Mouse (Mus musculus) ES-Bruce4 (cell line): Measurements from ENCODE around the gene Galnt6. TPM values are rescaled to one million over a fixed set of nuclear protein-coding genes. Genes with fewer than 3 reads are reported as not detected.

Experiments
- H3K27ac ChIP-seq: 2 replicates; pipeline ENCODE4 v1.5.1; 2012; ENCODE audit warnings: low read length, inconsistent platforms; ENCODE audit not compliant: insufficient read depth
- H3K27me3 ChIP-seq: 2 replicates; pipeline ENCODE4 v1.6.1; 2012; ENCODE audit warnings: mild to moderate bottlenecking, low read length, inconsistent platforms; ENCODE audit not compliant: control insufficient read depth, poor library complexity, insufficient read depth, severe bottlenecking
- H3K36me3 ChIP-seq: 2 replicates; pipeline ENCODE4 v1.6.1; 2012; ENCODE audit warnings: inconsistent platforms, mild to moderate bottlenecking, low read length, moderate library complexity; ENCODE audit not compliant: control insufficient read depth, poor library complexity, insufficient read depth, severe bottlenecking
- H3K4me1 ChIP-seq: one replicate; pipeline ENCODE4 v1.8.1; 2011; ENCODE audit warnings: low read length; ENCODE audit not compliant: control insufficient read depth, insufficient read depth
- H3K4me3 ChIP-seq: 2 replicates; pipeline ENCODE4 v1.5.1; 2011; ENCODE audit warnings: low read depth, mild to moderate bottlenecking, low read length
- H3K9ac ChIP-seq: 2 replicates; pipeline ENCODE4 v1.6.1; 2012; ENCODE audit warnings: low read depth, mild to moderate bottlenecking, inconsistent platforms; ENCODE audit not compliant: poor library complexity, severe bottlenecking
- H3K9me3 ChIP-seq: replicated peaks from 2 replicates; pipeline ENCODE4 v1.6.1; 2012; ENCODE audit warnings: mild to moderate bottlenecking, low read length, inconsistent platforms; ENCODE audit not compliant: control insufficient read depth, poor library complexity, insufficient read depth, severe bottlenecking
- CTCF ChIP-seq: IDR thresholded peaks from one replicate; pipeline ENCODE4 v1.8.1; 2011; ENCODE audit warnings: low read depth, low read length
- EP300 ChIP-seq: IDR thresholded peaks from 2 replicates; pipeline ENCODE4 v1.6.1; 2011; ENCODE audit warnings: low read depth, low read length; ENCODE audit not compliant: insufficient read depth
- POLR2A ChIP-seq: IDR thresholded peaks from one replicate; pipeline ENCODE4 v1.8.1; 2011; ENCODE audit warnings: low read length; ENCODE audit not compliant: insufficient read depth
- polyA plus RNA-seq: library from polyadenylated mRNA; stranded (reverse); fragments of >200 nt; gene quantifications from 2 replicates; pipeline ENCODE4 v1.2.4, GENCODE M21; 2011; ENCODE audit warnings: low read depth; ENCODE audit not compliant: missing spikeins, insufficient read depth, insufficient read length

Galnt6 gene
- polyA plus RNA-seq, 1 experiment: 28.1 TPM

DNA sequence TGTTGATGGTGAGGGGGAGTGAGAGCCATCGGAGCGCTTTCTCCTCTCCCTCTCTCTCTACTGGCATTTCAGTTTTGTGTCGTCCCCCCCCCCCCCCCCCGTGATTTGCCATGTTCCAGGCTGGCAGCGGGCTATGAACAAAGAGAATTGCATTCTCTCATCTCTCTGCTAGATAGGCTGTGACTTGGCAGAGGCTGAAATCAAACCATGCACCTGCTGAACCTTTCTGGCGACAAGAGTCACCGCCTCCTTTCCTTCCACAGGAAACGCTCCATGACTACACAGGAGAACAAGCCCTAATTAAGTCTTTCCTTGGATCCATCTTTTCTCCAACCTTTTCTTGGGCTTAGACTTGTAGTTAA, 26.3 kb upstream of the Galnt6 start:
- TF ChIP-seq POLR2A: no peak
- no peak for TF ChIP-seq EP300
- no peak for TF ChIP-seq CTCF
- H3K4me3 ChIP-seq: no peak overlapping the region
- H3K36me3 ChIP-seq: no peaks in the 10 kb centered on the region
- H3K4me1 ChIP-seq: peaks cover 8% of the 10 kb centered on the region
- H3K9me3 ChIP-seq: no peaks in the 10 kb centered on the region
- H3K27me3 ChIP-seq: no peaks in the 10 kb centered on the region
- peak overlapping the region; percentile 49; the same call in 1 of the 2 replicates for H3K9ac ChIP-seq
- H3K27ac ChIP-seq: no peak overlapping the region

DNA sequence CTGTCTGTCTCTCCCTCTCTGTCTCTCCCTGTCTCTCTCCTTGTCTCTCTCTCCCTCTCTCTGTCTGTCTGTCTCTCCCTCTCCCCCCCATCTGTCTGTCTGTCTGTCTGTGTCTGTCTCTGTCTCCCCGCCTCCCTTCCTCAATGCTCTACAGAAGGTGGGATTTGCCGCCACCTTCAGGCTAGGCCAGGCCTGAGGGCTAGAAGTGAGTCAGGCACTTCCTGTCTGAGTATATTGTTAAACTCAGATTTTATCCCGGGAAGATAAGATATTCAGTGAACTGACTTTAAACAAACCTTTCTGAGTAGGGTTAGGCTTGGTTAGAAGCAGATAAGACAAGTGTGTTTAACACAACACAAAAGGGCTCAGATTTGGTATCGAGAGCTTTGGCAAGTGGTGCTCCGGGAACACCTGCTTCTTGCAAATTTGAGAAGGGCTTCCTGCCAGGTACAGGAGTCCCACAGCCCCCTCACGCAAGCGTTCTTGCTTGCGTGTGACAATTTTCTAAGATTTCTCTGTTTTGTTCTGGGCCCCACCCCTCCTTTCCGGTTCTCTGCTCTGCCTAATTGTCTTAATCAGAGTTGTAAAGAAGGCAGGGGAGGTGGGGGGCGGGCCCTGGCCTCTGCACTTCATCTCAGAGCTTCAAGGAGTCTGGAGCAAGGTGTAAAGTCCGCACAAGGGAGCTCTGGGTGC, 25.8 kb upstream of the Galnt6 start:
- Histone ChIP-seq H3K27me3 (no peaks in the 10 kb centered on the region), H3K27ac (no peak overlapping the region), H3K4me3 (no peak overlapping the region), H3K4me1 (peaks cover 8% of the 10 kb centered on the region), H3K9me3 (no peaks in the 10 kb centered on the region), H3K36me3 (no peaks in the 10 kb centered on the region), H3K9ac (peak overlapping the region; percentile 49; the same call in 1 of the 2 replicates)
- no peak for TF ChIP-seq EP300
- no peak for TF ChIP-seq POLR2A
- peak; percentile 78 for TF ChIP-seq CTCF

DNA sequence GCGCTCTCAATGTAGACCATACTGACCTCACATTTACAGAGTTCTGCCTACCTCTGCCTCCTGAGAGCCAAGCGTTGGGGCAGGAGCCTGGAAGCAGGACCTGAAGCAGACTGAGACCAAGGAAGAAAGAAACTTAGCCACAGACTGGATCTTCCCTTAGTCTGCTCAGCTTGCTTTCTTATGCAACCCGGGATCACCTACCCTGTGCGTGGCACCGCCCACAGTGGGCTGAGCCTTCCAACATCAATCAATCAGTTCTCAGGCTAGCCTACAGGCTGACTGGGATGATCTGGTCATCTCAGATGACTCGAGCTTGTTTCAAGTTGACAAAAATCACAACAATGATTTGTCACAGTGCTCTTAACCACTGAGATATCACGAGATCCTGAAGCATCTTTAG, 24.9 kb upstream of the Galnt6 start:
- no peaks in the 10 kb centered on the region for H3K36me3 ChIP-seq
- no peak overlapping the region for H3K4me3 ChIP-seq
- peak overlapping the region; percentile 28 for H3K27ac ChIP-seq
- TF ChIP-seq POLR2A (peak; percentile 56), CTCF (no peak)
- H3K9me3 ChIP-seq: no peaks in the 10 kb centered on the region
- H3K27me3 ChIP-seq: no peaks in the 10 kb centered on the region
- H3K9ac ChIP-seq: no peak overlapping the region
- H3K4me1 ChIP-seq: peaks cover 8% of the 10 kb centered on the region

DNA sequence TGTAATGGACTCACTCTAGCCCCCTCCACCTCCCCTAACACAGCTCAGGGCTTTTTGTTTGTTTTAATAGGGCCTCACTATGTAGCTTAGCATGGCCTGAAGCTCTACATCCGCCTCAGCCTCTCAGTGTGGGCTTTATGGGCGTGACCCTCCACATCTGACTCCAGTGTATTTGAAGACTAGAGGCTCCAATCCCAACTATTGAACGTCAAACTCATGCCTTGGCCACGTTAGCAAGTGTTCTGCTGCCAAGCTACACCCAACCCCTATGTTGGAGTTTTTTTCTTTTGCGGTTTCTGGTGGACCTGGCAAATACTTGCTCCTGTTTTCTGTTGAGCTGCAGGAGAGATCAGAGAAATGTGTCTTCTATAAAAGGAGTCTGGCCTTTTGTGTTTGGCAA, 23.9 kb upstream of the Galnt6 start:
- no peaks in the 10 kb centered on the region for H3K9me3 ChIP-seq
- no peak overlapping the region for H3K4me3 ChIP-seq
- TF ChIP-seq EP300 (no peak), CTCF (no peak), POLR2A (no peak)
- no peak overlapping the region for H3K9ac ChIP-seq
- H3K27me3 ChIP-seq: no peaks in the 10 kb centered on the region
- H3K4me1 ChIP-seq: peaks cover 8% of the 10 kb centered on the region
- no peaks in the 10 kb centered on the region for H3K36me3 ChIP-seq
- no peak overlapping the region for H3K27ac ChIP-seq

DNA sequence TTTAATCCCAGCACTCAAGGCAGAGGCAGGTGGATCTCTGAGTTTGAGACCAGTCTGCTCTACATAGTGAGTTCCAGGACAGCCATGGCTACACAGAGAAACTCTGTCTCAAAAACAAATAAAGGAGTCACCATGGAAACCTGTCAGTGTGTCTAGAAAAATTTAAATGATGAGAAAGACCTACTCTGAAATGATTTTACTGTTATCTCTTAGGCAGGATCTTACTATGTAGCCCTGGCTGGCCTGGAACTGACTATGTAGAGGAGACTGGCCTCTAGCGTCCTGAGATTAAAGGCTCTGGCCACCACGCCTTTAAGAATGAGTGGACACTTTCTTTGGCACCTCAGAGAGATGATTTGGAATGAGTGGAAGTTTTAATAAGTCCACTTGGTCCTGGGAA, 23.3 kb upstream of the Galnt6 start:
- no peak overlapping the region for H3K27ac ChIP-seq
- H3K4me1 ChIP-seq: peaks cover 8% of the 10 kb centered on the region
- no peak overlapping the region for H3K9ac ChIP-seq
- no peak for TF ChIP-seq CTCF
- TF ChIP-seq EP300: no peak
- no peak for TF ChIP-seq POLR2A
- H3K4me3 ChIP-seq: no peak overlapping the region
- no peaks in the 10 kb centered on the region for H3K27me3 ChIP-seq
- no peaks in the 10 kb centered on the region for H3K9me3 ChIP-seq
- no peaks in the 10 kb centered on the region for H3K36me3 ChIP-seq

DNA sequence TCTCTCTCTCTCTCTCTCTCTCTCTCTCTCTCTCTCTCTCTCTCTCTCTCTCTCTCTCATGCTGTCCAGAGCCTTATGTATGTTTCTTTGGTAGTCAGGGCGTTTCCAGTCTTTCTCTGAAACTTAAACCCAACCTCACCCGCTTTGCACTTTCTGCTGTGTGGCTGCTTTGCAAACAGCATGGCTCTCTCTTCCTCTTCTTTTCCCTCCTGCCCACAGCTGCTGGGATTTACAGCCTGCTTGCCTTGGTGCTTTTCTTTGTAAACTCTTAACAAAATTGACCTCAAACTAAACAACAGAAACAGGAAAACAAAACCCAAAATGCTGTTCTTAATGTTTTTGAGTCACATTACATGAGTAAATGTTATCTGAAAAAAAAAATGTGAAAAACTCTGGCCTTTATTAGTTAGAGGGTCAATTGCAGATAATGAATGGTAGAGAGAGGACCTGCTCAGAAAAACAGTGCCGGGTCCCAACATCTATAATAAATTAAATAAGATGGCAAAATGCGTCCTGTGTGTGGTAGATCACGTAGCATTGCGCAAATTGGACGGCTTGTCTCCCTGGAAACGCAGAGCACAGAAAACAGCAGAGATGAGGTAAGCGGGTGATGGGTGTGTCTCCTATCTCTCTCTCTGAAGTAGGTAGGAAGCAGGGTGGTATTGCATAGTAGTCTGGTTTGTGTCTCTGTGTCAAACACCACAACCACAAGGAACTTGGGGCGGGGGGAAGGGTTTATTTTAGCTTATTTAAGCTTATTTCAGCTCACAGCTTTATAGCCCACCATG, 20.8 kb upstream of the Galnt6 start:
- no peak overlapping the region for H3K4me3 ChIP-seq
- peaks cover 6% of the 10 kb centered on the region for H3K4me1 ChIP-seq
- no peak overlapping the region for H3K9ac ChIP-seq
- no peaks in the 10 kb centered on the region for H3K36me3 ChIP-seq
- H3K27ac ChIP-seq: no peak overlapping the region
- TF ChIP-seq CTCF (no peak), EP300 (no peak), POLR2A (no peak)
- no peaks in the 10 kb centered on the region for H3K27me3 ChIP-seq
- H3K9me3 ChIP-seq: no peaks in the 10 kb centered on the region
